45 mouse cellular contexts compared by ENCODE assay signal in genomic region chr12:103946243-103946642, GRCm38 (mm10). TPM values are rescaled to one million over a fixed set of nuclear protein-coding genes. Genes with fewer than 3 reads are reported as not detected.
"Had no signal": no experiment of that assay in that cellular context is flagged by ENCODE, and none has a peak within 500 bp of the region (broad histone marks: within the 10 kb centered on the region; RNA-seq: fewer than 3 reads in every experiment).

No protein-coding gene starts in this region.

- DNase-seq: left cerebral cortex, postnatal 4 days; liver; liver, embryonic 13.5 days; lung, adult 18-20 months; lung, adult 2 months; lung, embryonic 14.5 days; lung, postnatal 10 days; lung, postnatal 14 days; lung, postnatal 36 days; lung, postnatal 4 days; midbrain, embryonic 14.5 days had no signal

- H3K4me2 ChIP-seq: limb, embryonic 12.5 days; limb, embryonic 13.5 days; limb, embryonic 15.5 days; liver, embryonic 13.5 days; liver, embryonic 15.5 days; lung, embryonic 14.5 days; lung, embryonic 15.5 days; midbrain, embryonic 11.5 days; midbrain, embryonic 12.5 days; midbrain, embryonic 13.5 days; midbrain, embryonic 15.5 days; neural tube, embryonic 12.5 days had no signal

- H3K9me3 ChIP-seq: limb, embryonic 10.5 days; limb, embryonic 15.5 days; lung, embryonic 15.5 days; megakaryocyte, embryonic 14.5 days; midbrain, embryonic 15.5 days had no signal

- H3K27me3 ChIP-seq: limb, embryonic 12.5 days; limb, embryonic 13.5 days; limb, embryonic 15.5 days; liver, embryonic 13.5 days; liver, embryonic 15.5 days; lung, embryonic 15.5 days; megakaryocyte, embryonic 14.5 days; midbrain, embryonic 12.5 days; midbrain, embryonic 13.5 days; midbrain, embryonic 15.5 days; neural tube, embryonic 12.5 days had no signal

- H3K36me3 ChIP-seq: limb, embryonic 10.5 days; limb, embryonic 12.5 days; limb, embryonic 13.5 days; limb, embryonic 15.5 days; liver, embryonic 13.5 days; liver, embryonic 15.5 days; lung, embryonic 15.5 days; midbrain, embryonic 10.5 days; midbrain, embryonic 12.5 days; midbrain, embryonic 13.5 days; midbrain, embryonic 15.5 days; neural tube, embryonic 12.5 days had no signal

- H3K4me3 ChIP-seq: left cerebral cortex, adult 2 months; limb, embryonic 10.5 days; limb, embryonic 12.5 days; limb, embryonic 13.5 days; limb, embryonic 15.5 days; liver, embryonic 13.5 days; liver, embryonic 15.5 days; lung, embryonic 15.5 days; megakaryocyte, embryonic 14.5 days; midbrain, embryonic 10.5 days; midbrain, embryonic 12.5 days; midbrain, embryonic 13.5 days; midbrain, embryonic 15.5 days; myocyte; neural tube, embryonic 12.5 days had no signal

- ATAC-seq: lung, postnatal 0 days; midbrain, embryonic 13.5 days; midbrain, embryonic 15.5 days; midbrain, embryonic 16.5 days had no signal

- H3K27ac ChIP-seq: left cerebral cortex, adult 2 months; limb, embryonic 10.5 days; limb, embryonic 12.5 days; limb, embryonic 13.5 days; limb, embryonic 15.5 days; liver, embryonic 13.5 days; liver, embryonic 14.5 days; liver, embryonic 15.5 days; lung, embryonic 15.5 days; macrophage; midbrain, embryonic 10.5 days; midbrain, embryonic 12.5 days; midbrain, embryonic 13.5 days; midbrain, embryonic 15.5 days; neural tube, embryonic 12.5 days had no signal

- H3K9ac ChIP-seq: limb, embryonic 12.5 days; limb, embryonic 13.5 days; limb, embryonic 15.5 days; liver, embryonic 13.5 days; liver, embryonic 14.5 days; liver, embryonic 15.5 days; lung, embryonic 14.5 days; lung, embryonic 15.5 days; midbrain, embryonic 12.5 days; midbrain, embryonic 13.5 days; midbrain, embryonic 15.5 days; neural tube, embryonic 12.5 days had no signal

- H3K4me1 ChIP-seq: limb, embryonic 10.5 days; limb, embryonic 12.5 days; limb, embryonic 13.5 days; limb, embryonic 15.5 days; liver, embryonic 13.5 days; liver, embryonic 15.5 days; lung, embryonic 15.5 days; megakaryocyte, embryonic 14.5 days; midbrain, embryonic 10.5 days; midbrain, embryonic 12.5 days; midbrain, embryonic 13.5 days; midbrain, embryonic 15.5 days; neural tube, embryonic 12.5 days had no signal

RNA-seq across cellular contexts. Expression of gene Serpina1e, which starts 12.5 kb away (rescaled TPM):
- total RNA-seq: left cerebral cortex, adult 18-20 months; left cerebral cortex, adult 2 months; left cerebral cortex, adult 8-10 months; left cerebral cortex, postnatal 10 days; left cerebral cortex, postnatal 14 days; left cerebral cortex, postnatal 25 days; left cerebral cortex, postnatal 36 days; left cerebral cortex, postnatal 4 days; megakaryocyte progenitor cell, adult 5-6 weeks; megakaryocyte, adult 5-6 weeks; megakaryocyte-erythroid progenitor cell, adult 5-6 weeks; midbrain, postnatal 0 days; monocyte, adult 5-6 weeks had no signal
- polyA plus RNA-seq: limb, embryonic 10.5 days; limb, embryonic 11.5 days; limb, embryonic 12.5 days; limb, embryonic 13.5 days; macrophage; midbrain, embryonic 10.5 days; midbrain, embryonic 11.5 days; midbrain, embryonic 12.5 days; midbrain, embryonic 14.5 days; midbrain, embryonic 15.5 days; midbrain, embryonic 16.5 days; midbrain, postnatal 0 days; neural tube, embryonic 11.5 days; neural tube, embryonic 12.5 days had no signal

RNA-seq across cellular contexts. Expression of gene Serpina1c, which starts 41.6 kb away (rescaled TPM):
- total RNA-seq: left cerebral cortex, adult 18-20 months; left cerebral cortex, adult 2 months; left cerebral cortex, adult 8-10 months; left cerebral cortex, postnatal 10 days; left cerebral cortex, postnatal 14 days; left cerebral cortex, postnatal 25 days; left cerebral cortex, postnatal 36 days; left cerebral cortex, postnatal 4 days; megakaryocyte progenitor cell, adult 5-6 weeks; megakaryocyte, adult 5-6 weeks; megakaryocyte-erythroid progenitor cell, adult 5-6 weeks; midbrain, postnatal 0 days; monocyte, adult 5-6 weeks had no signal
- polyA plus RNA-seq: limb, embryonic 10.5 days; limb, embryonic 11.5 days; limb, embryonic 12.5 days; limb, embryonic 13.5 days; lung, embryonic 14.5 days; macrophage; midbrain, embryonic 10.5 days; midbrain, embryonic 11.5 days; midbrain, embryonic 12.5 days; midbrain, embryonic 14.5 days; midbrain, embryonic 15.5 days; midbrain, embryonic 16.5 days; midbrain, postnatal 0 days; myocyte; neural tube, embryonic 11.5 days; neural tube, embryonic 12.5 days had no signal

RNA-seq across cellular contexts. Expression of gene Serpina11, which starts 43.5 kb away (rescaled TPM):
- total RNA-seq: left cerebral cortex, adult 18-20 months; left cerebral cortex, adult 2 months; left cerebral cortex, postnatal 10 days; left cerebral cortex, postnatal 14 days; left cerebral cortex, postnatal 25 days; left cerebral cortex, postnatal 36 days; left cerebral cortex, postnatal 4 days; megakaryocyte progenitor cell, adult 5-6 weeks; megakaryocyte-erythroid progenitor cell, adult 5-6 weeks; midbrain, postnatal 0 days had no signal
- polyA plus RNA-seq: limb, embryonic 10.5 days; limb, embryonic 11.5 days; limb, embryonic 12.5 days; limb, embryonic 13.5 days; limb, embryonic 14.5 days; limb, embryonic 15.5 days; lung, adult 2 months; lung, embryonic 14.5 days; lung, embryonic 15.5 days; lung, embryonic 16.5 days; lung, postnatal 0 days; macrophage; midbrain, embryonic 10.5 days; midbrain, embryonic 11.5 days; midbrain, embryonic 12.5 days; midbrain, embryonic 13.5 days; midbrain, embryonic 14.5 days; midbrain, embryonic 15.5 days; midbrain, embryonic 16.5 days; midbrain, postnatal 0 days; neural tube, embryonic 11.5 days; neural tube, embryonic 12.5 days had no signal
